Mouse (Mus musculus) midbrain, embryonic 12.5 days (tissue): ENCODE measurements around the gene Otop1. TPM values are rescaled to one million over a fixed set of nuclear protein-coding genes. Genes with fewer than 3 reads are reported as not detected.

Source experiments
- polyA plus RNA-seq: library from polyadenylated mRNA; unstranded; fragments of >200 nt; fragmentation: Nextera tagmentation; extraction: Ambion mirVana; gene quantifications from 2 replicates; pipeline ENCODE4 v1.2.1, GENCODE M21; 2016

Gene Otop1
- polyA plus RNA-seq, 1 experiment from 2014 or later = not detected

Other genes starting within 250 kb of the Otop1 start
- gene Stx18, start 237.2 kb upstream of the Otop1 start, polyA plus RNA-seq = 42.1 and 42.5 TPM in 2 replicates
- gene Nsg1, start 116.1 kb upstream of the Otop1 start, polyA plus RNA-seq = 369 and 382 TPM in 2 replicates
- gene Zbtb49, start 55.5 kb upstream of the Otop1 start, polyA plus RNA-seq = 22.0 and 26.8 TPM in 2 replicates
- 100 and 113 TPM in 2 replicates for gene Lyar, start 55.5 kb upstream of the Otop1 start, polyA plus RNA-seq
- 88.3 and 100 TPM in 2 replicates for gene Tmem128, start 15.8 kb upstream of the Otop1 start, polyA plus RNA-seq
- gene Drd5, start 43.4 kb downstream of the Otop1 start, polyA plus RNA-seq = 0.13 and 0.18 TPM in 2 replicates
- gene Slc2a9, start 227.2 kb downstream of the Otop1 start, polyA plus RNA-seq = 0.26 and 0.76 TPM in 2 replicates